Mouse (Mus musculus) CH12.LX (cell line): ENCODE results near the gene Cdkn1b. TPM values are rescaled to one million over a fixed set of nuclear protein-coding genes. Genes with fewer than 3 reads are reported as not detected.

Experiments
- DNase-seq: peaks from one replicate; pipeline ENCODE4 v3.0.0-alpha.2; 2013; ENCODE audit errors: extremely low read depth
- H3K27ac ChIP-seq: 2 replicates; pipeline ENCODE4 v1.5.1; 2012; ENCODE audit warnings: low read depth, mild to moderate bottlenecking, control low read depth, moderate library complexity; ENCODE audit not compliant: insufficient read depth
- H3K27me3 ChIP-seq: replicated peaks from 2 replicates; pipeline ENCODE3; 2012; ENCODE audit warnings: inconsistent platforms
- H3K36me3 ChIP-seq, 2 experiments: replicated peaks in 1 of 2; 2 replicates each; pipeline versions ENCODE3 to v1.6.1; 2012; ENCODE audit warnings: inconsistent platforms in 1 of 2, low read length in 1 of 2, mild to moderate bottlenecking in 1 of 2, mixed read lengths in 1 of 2, moderate library complexity in 1 of 2; ENCODE audit not compliant: control insufficient read depth in 1 of 2, insufficient read depth in 1 of 2
- H3K4me1 ChIP-seq, 2 experiments: 2 replicates each; pipeline ENCODE4 v1.6.1; 2012; ENCODE audit warnings: inconsistent platforms in 1 of 2, moderate library complexity in 1 of 2; ENCODE audit not compliant: insufficient read depth in 2 of 2, control insufficient read depth in 1 of 2
- H3K4me2 ChIP-seq: 2 replicates; pipeline ENCODE4 v1.6.1; 2012; ENCODE audit warnings: low read depth, mild to moderate bottlenecking, control low read depth; ENCODE audit not compliant: poor library complexity, insufficient read depth, severe bottlenecking
- H3K4me3 ChIP-seq, 3 experiments: fragments of 150-350 bp in 1 of 3; sonication (generic) in 1 of 3; replicated peaks in 1 of 3; 2 replicates each; pipeline versions ENCODE3 to v1.5.1; 2011 to 2012; ENCODE audit warnings: low read depth in 2 of 3, low read length in 2 of 3, mild to moderate bottlenecking in 2 of 3, moderate library complexity in 2 of 3, control low read depth in 1 of 3, improper control_type of control experiment in 1 of 3, inconsistent platforms in 1 of 3, mixed read lengths in 1 of 3; ENCODE audit not compliant: poor library complexity in 1 of 3
- H3K79me2 ChIP-seq: replicated peaks from 2 replicates; pipeline ENCODE4 v1.6.1; 2012; ENCODE audit warnings: mild to moderate bottlenecking, moderate library complexity; ENCODE audit not compliant: control insufficient read depth, poor library complexity, insufficient read depth, severe bottlenecking; ENCODE audit errors: extremely low read depth
- H3K9ac ChIP-seq: 2 replicates; pipeline ENCODE4 v1.6.1; 2012; ENCODE audit warnings: low read depth, mild to moderate bottlenecking, control low read depth, moderate library complexity; ENCODE audit not compliant: insufficient read depth
- H3K9me3 ChIP-seq: replicated peaks from 2 replicates; pipeline ENCODE3; 2012; ENCODE audit warnings: low read length, inconsistent platforms, mixed read lengths
- BHLHE40 ChIP-seq: IDR thresholded peaks from 2 replicates; pipeline ENCODE4 v1.6.1; 2011; ENCODE audit warnings: mild to moderate bottlenecking, low read depth, low read length, improper control_type of control experiment
- CHD1 ChIP-seq: IDR thresholded peaks from 2 replicates; pipeline ENCODE4 v1.6.1; 2012; ENCODE audit warnings: low read depth, low read length, improper control_type of control experiment, inconsistent platforms
- CHD2 ChIP-seq: IDR thresholded peaks from 2 replicates; pipeline ENCODE4 v1.6.1; 2011; ENCODE audit warnings: low read length, improper control_type of control experiment
- CTCF ChIP-seq, 2 experiments: IDR thresholded peaks in 1 of 2; conservative IDR thresholded peaks in 1 of 2; 2 replicates each; pipeline ENCODE4 v1.5.1; 2011 to 2012; ENCODE audit warnings: low read depth in 2 of 2, low read length in 2 of 2, improper control_type of control experiment in 1 of 2, inconsistent platforms in 1 of 2, mild to moderate bottlenecking in 1 of 2, moderate library complexity in 1 of 2
- E2F4 ChIP-seq: IDR thresholded peaks from 2 replicates; pipeline ENCODE4 v1.6.1; 2011; ENCODE audit warnings: low read depth, low read length, improper control_type of control experiment; ENCODE audit not compliant: insufficient replicate concordance
- ELF1 ChIP-seq: IDR thresholded peaks from 2 replicates; pipeline ENCODE4 v1.6.1; 2014; ENCODE audit warnings: low read depth, mild to moderate bottlenecking, inconsistent platforms, low read length, improper control_type of control experiment
- GABPA ChIP-seq: IDR thresholded peaks from 2 replicates; pipeline ENCODE4 v1.6.1; 2012; ENCODE audit warnings: low read depth, low read length, improper control_type of control experiment, inconsistent platforms; ENCODE audit not compliant: insufficient replicate concordance
- HCFC1 ChIP-seq: IDR thresholded peaks from 2 replicates; pipeline ENCODE4 v1.6.1; 2012; ENCODE audit warnings: low read depth, mild to moderate bottlenecking, inconsistent platforms, low read length, improper control_type of control experiment
- IRF4 ChIP-seq: IDR thresholded peaks from 2 replicates; pipeline ENCODE4 v1.6.1; 2014; ENCODE audit warnings: low read depth, mild to moderate bottlenecking, inconsistent platforms, low read length, improper control_type of control experiment
- KAT2A ChIP-seq: IDR thresholded peaks from 2 replicates; pipeline ENCODE4 v1.6.1; 2012; ENCODE audit warnings: low read length, improper control_type of control experiment, inconsistent platforms; ENCODE audit not compliant: insufficient replicate concordance
- MAFK ChIP-seq: IDR thresholded peaks from 2 replicates; pipeline ENCODE4 v1.6.1; 2011; ENCODE audit warnings: low read length, improper control_type of control experiment; ENCODE audit not compliant: insufficient replicate concordance
- MAZ ChIP-seq: IDR thresholded peaks from 2 replicates; pipeline ENCODE4 v1.6.1; 2012; ENCODE audit warnings: low read depth, mild to moderate bottlenecking, inconsistent platforms, low read length, improper control_type of control experiment, moderate library complexity
- MEF2A ChIP-seq: IDR thresholded peaks from 2 replicates; pipeline ENCODE4 v1.6.1; 2014; ENCODE audit warnings: low read depth, mild to moderate bottlenecking, inconsistent platforms, low read length, improper control_type of control experiment, borderline replicate concordance
- NRF1 ChIP-seq: IDR thresholded peaks from 2 replicates; pipeline ENCODE4 v1.6.1; 2014; ENCODE audit warnings: low read depth, mild to moderate bottlenecking, inconsistent platforms, low read length, improper control_type of control experiment, moderate library complexity
- POLR2A ChIP-seq: IDR thresholded peaks from 2 replicates; pipeline ENCODE4 v1.6.1; 2011; ENCODE audit warnings: low read depth, mild to moderate bottlenecking, improper control_type of control experiment, low read length
- RAD21 ChIP-seq: IDR thresholded peaks from 2 replicates; pipeline ENCODE4 v1.6.1; 2011; ENCODE audit warnings: low read depth, mild to moderate bottlenecking, low read length, improper control_type of control experiment, moderate library complexity
- RCOR1 ChIP-seq: conservative IDR thresholded peaks from 2 replicates; pipeline ENCODE4 v1.6.1; 2012; ENCODE audit warnings: low read depth, mild to moderate bottlenecking, inconsistent platforms, low read length, improper control_type of control experiment
- SMC3 ChIP-seq: IDR thresholded peaks from 2 replicates; pipeline ENCODE4 v1.6.1; 2011; ENCODE audit warnings: low read depth, low read length, improper control_type of control experiment
- TBP ChIP-seq: conservative IDR thresholded peaks from 2 replicates; pipeline ENCODE4 v1.6.1; 2011; ENCODE audit warnings: low read depth, low read length, improper control_type of control experiment
- dilution Hi-C: fragments of 300-500 bp; cut with MboI; formaldehyde crosslinking; loops from 2 replicates; pipeline ENCODE4 v1.14.3; 2020; ENCODE audit warnings: low sequenced_read_pairs; ENCODE audit not compliant: extremely low pct_unique_long_range_greater_than_20kb, extremely low pct_ligation_motif_present
- in situ Hi-C: fragments of 300-500 bp; cut with MboI; formaldehyde crosslinking; loops from 3 replicates; pipeline ENCODE4 v1.14.3; 2019; ENCODE audit warnings: low sequenced_read_pairs, low pct_ligation_motif_present, low pct_unique_long_range_greater_than_20kb, mixed read lengths
- polyA plus RNA-seq: library from polyadenylated mRNA; unstranded; fragments of >175 nt; gene quantifications from 2 replicates; pipeline ENCODE4 v1.2.1, GENCODE M21; 2012; ENCODE audit warnings: low read depth; ENCODE audit not compliant: insufficient read length
- total RNA-seq, 2 experiments: library from RNA; depleted of rRNA; stranded (reverse); fragments of 300-350 nt in 1 of 2; fragments of >200 nt in 1 of 2; gene quantifications; 2 replicates each; pipeline ENCODE4 v1.2.3; 2012 to 2014

Gene Cdkn1b
- total and polyA plus RNA-seq, 3 experiments, result 19.2 to 23.5 (median 20.9) TPM

- Histone ChIP-seq H3K4me3 (no peak overlapping the region), H3K9me3 (peaks cover 7% of the 10 kb centered on the region), H3K27me3 (no peaks in the 10 kb centered on the region), H3K79me2 (no peaks in the 10 kb centered on the region), H3K36me3 (peaks cover 0 to 11% of the 10 kb centered on the region in 2 experiments), H3K27ac (no peak overlapping the region), H3K4me1 (peaks cover 0 to 7% of the 10 kb centered on the region in 2 experiments; a peak in 2 of 4 replicates), H3K4me2 (no peak overlapping the region), H3K9ac (no peak overlapping the region)
- DNase-seq, result no peak
- dilution Hi-C loops (no loop called here), in situ Hi-C loops (no loop called here)
- TF ChIP-seq CHD1 (no peak), NRF1 (no peak), TBP (no peak), RCOR1 (no peak), GABPA (no peak), KAT2A (no peak), SMC3 (no peak), HCFC1 (no peak), CTCF (conservative IDR thresholded peaks at IDR 0.05 in 1 of 2, IDR thresholded peaks at IDR 0.05 in 1 of 2; ENCODE audit: low read depth in 2 of 2, low read length in 2 of 2) (no peak), CHD2 (no peak), RAD21 (no peak), E2F4 (no peak), ELF1 (no peak), POLR2A (no peak), MEF2A (no peak), IRF4 (no peak)
These were observed 43.7 kb downstream of the Cdkn1b start for GRCm38 (mm10) chr6:134963910-134964309.

DNA sequence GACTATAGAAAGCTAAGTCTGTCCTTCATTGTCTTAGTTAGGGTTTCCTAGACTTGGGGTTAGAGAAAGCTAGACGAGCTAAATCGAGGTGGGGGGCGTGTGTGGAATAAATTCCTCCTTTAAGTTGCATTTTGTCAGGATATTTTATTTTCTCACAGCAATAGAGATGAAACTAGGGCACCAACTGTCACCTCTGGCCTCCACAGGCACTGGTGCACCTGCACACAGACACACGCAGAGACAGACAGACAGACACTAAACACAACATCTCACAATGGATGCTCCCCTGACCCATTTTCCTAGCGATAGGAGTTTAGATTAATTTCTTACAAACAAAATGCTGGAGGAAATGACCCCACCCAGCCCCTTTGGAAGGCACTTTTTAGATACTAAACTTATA lies 46.5 kb downstream of the Cdkn1b start:
- Histone ChIP-seq H3K9ac (no peak overlapping the region), H3K27ac (no peak overlapping the region), H3K36me3 (peaks cover 0 to 6% of the 10 kb centered on the region in 2 experiments), H3K4me2 (no peak overlapping the region), H3K9me3 (peaks cover 7% of the 10 kb centered on the region), H3K4me3 (no peak overlapping the region), H3K4me1 (peaks cover 6 to 7% of the 10 kb centered on the region in 2 experiments), H3K79me2 (no peaks in the 10 kb centered on the region), H3K27me3 (no peaks in the 10 kb centered on the region)
- TF ChIP-seq BHLHE40 (no peak), MAZ (no peak), MAFK (no peak)
- DNase-seq, result no peak
- in situ Hi-C loops, result no loop called here
- dilution Hi-C loops, result no loop called here
